Mouse (Mus musculus) erythroblast, embryonic 14.5 days (primary cell): ENCODE results near the gene Rbpms2.

Source experiments
- GATA1 ChIP-seq: IDR thresholded peaks from 2 replicates; pipeline ENCODE4 v1.6.1; 2012; ENCODE audit warnings: low read length, inconsistent platforms, mixed read lengths
- TAL1 ChIP-seq: IDR thresholded peaks from 3 replicates; pipeline ENCODE4 v1.6.1; 2012; ENCODE audit warnings: low read length, inconsistent platforms, mixed read lengths

- TF ChIP-seq TAL1 = no peak
- no peak for TF ChIP-seq GATA1
Measured at GRCm38 (mm10) chr9:65671431-65671931, 42.0 kb downstream of the Rbpms2 start.
